Mouse (Mus musculus) kidney, postnatal 0 days (tissue): ENCODE data around the gene Sgsm3. TPM values are rescaled to one million over a fixed set of nuclear protein-coding genes. Genes with fewer than 3 reads are reported as not detected.
"Not testable (repeated sequence)": the region's sequence is repeated elsewhere in the genome, so short reads cannot be mapped to it uniquely, and the experiment has no call there.

Experiments
- ATAC-seq: fragments of 200-750 bp; cut with Nextera tagmentation; replicated peaks from 2 replicates; pipeline ENCODE4 v1.8.0; 2017; ENCODE audit warnings: low read depth, moderate number of reproducible peaks, moderate TSS enrichment, moderate library complexity; ENCODE audit not compliant: low FRiP score
- DNase-seq: peaks from one replicate; pipeline ENCODE4 v3.0.0-alpha.2; 2016; ENCODE audit warnings: low spot score
- H3K27ac ChIP-seq: fragments of 300-500 bp; sonication (generic); 2 replicates; pipeline ENCODE4 v1.5.1; 2014; ENCODE audit warnings: mild to moderate bottlenecking
- H3K27me3 ChIP-seq: fragments of 300-500 bp; sonication (generic); 2 replicates; pipeline ENCODE4 v1.6.1; 2014; ENCODE audit warnings: low read length, mixed read lengths; ENCODE audit not compliant: insufficient read depth
- H3K36me3 ChIP-seq: fragments of 300-500 bp; sonication (generic); 2 replicates; pipeline ENCODE4 v1.6.1; 2014; ENCODE audit warnings: low read length, mixed read lengths; ENCODE audit not compliant: insufficient read depth
- H3K4me1 ChIP-seq: fragments of 300-500 bp; sonication (generic); replicated peaks from 2 replicates; pipeline ENCODE4 v1.6.1; 2014; ENCODE audit warnings: antibody characterized with exemption, low read length, mixed read lengths; ENCODE audit not compliant: insufficient read depth
- H3K4me2 ChIP-seq: fragments of 300-500 bp; sonication (generic); 2 replicates; pipeline ENCODE4 v1.6.1; 2014; ENCODE audit warnings: mild to moderate bottlenecking, low read length, moderate library complexity, mixed read lengths
- H3K4me3 ChIP-seq: fragments of 300-500 bp; sonication (generic); replicated peaks from 2 replicates; pipeline ENCODE4 v1.5.1; 2014; ENCODE audit warnings: low read depth, low read length
- H3K9ac ChIP-seq: fragments of 300-500 bp; sonication (generic); 2 replicates; pipeline ENCODE4 v1.6.1; 2014; ENCODE audit warnings: low read depth, low read length
- H3K9me3 ChIP-seq: fragments of 300-500 bp; sonication (generic); replicated peaks from 2 replicates; pipeline ENCODE4 v1.6.1; 2016; ENCODE audit warnings: low read length, inconsistent platforms, mixed read lengths
- CTCF ChIP-seq: IDR thresholded peaks from 2 replicates; pipeline ENCODE4 v1.5.1; 2016; ENCODE audit warnings: antibody characterized with exemption, low read depth, mild to moderate bottlenecking, moderate library complexity
- WGBS: fragments of 180-500 bp; shearing (Covaris S2); extraction: QIAGEN DNeasy Blood & Tissue Kit; methylation state at CpG from one replicate; pipeline ENCODE4 v1.1.7; 2014; 5-methylcytosine and 5-hydroxymethylcytosine counted together
- polyA plus RNA-seq: library from polyadenylated mRNA; unstranded; fragments of >200 nt; fragmentation: Nextera tagmentation; extraction: Ambion mirVana; gene quantifications from 2 replicates; pipeline ENCODE4 v1.2.1, GENCODE M21; 2015

The Sgsm3 gene
- polyA plus RNA-seq: 20.1 and 23.5 TPM in 2 replicates

- TF ChIP-seq CTCF: no peak
- no peaks in the 10 kb centered on the region for H3K27me3 ChIP-seq
- no peaks in the 10 kb centered on the region for H3K36me3 ChIP-seq
- H3K4me3 ChIP-seq: peak within 1 kb of the TSS; percentile 89
- H3K27ac ChIP-seq: peak within 1 kb of the TSS; percentile 54; the same call in 1 of the 2 replicates
- H3K9ac ChIP-seq: peak within 1 kb of the TSS; percentile 75
- DNase-seq (peak; percentile 88), ATAC-seq (peak; percentile 90)
- peak within 1 kb of the TSS; percentile 94 for H3K4me2 ChIP-seq
- no peaks in the 10 kb centered on the region for H3K4me1 ChIP-seq
- under 1% methylated on average over 66 of the region's 67 CpGs for WGBS
- H3K9me3 ChIP-seq: no peaks in the 10 kb centered on the region
Observed at GRCm38 (mm10) chr15:80977620-80978334, at the start of gene Sgsm3. Sgsm3 (plus strand) TSS chr15:80977765.

- H3K4me2 ChIP-seq: no peak overlapping the region
- no peak overlapping the region for H3K9ac ChIP-seq
- no peaks in the 10 kb centered on the region for H3K27me3 ChIP-seq
- DNase-seq (no peak), ATAC-seq (no peak)
- H3K4me3 ChIP-seq: no peak overlapping the region
- WGBS: 78% methylated on average over 20 of the region's 20 CpGs
- no peak for TF ChIP-seq CTCF
- no peaks in the 10 kb centered on the region for H3K4me1 ChIP-seq
- H3K36me3 ChIP-seq: peaks cover 49% of the 10 kb centered on the region
- H3K27ac ChIP-seq: no peak overlapping the region
- H3K9me3 ChIP-seq: no peaks in the 10 kb centered on the region
Observed at GRCm38 (mm10) chr15:80928811-80929355, 48.7 kb upstream of the Sgsm3 start.

- DNase-seq (no peak), ATAC-seq (no peak)
- Histone ChIP-seq H3K4me3 (no peak overlapping the region), H3K36me3 (peaks cover 40% of the 10 kb centered on the region), H3K27me3 (no peaks in the 10 kb centered on the region), H3K27ac (no peak overlapping the region), H3K4me1 (no peaks in the 10 kb centered on the region), H3K4me2 (no peak overlapping the region), H3K9ac (no peak overlapping the region), H3K9me3 (no peaks in the 10 kb centered on the region)
- WGBS: 45% methylated on average over 14 of the region's 16 CpGs
- TF ChIP-seq CTCF: no peak
Observed at GRCm38 (mm10) chr15:80930048-80930571, 47.5 kb upstream of the Sgsm3 start.

GRCm38 (mm10) chr15:80930676-80931320 lies 46.8 kb upstream of the Sgsm3 start:
- not testable (repeated sequence) for H3K27ac ChIP-seq
- H3K36me3 ChIP-seq: peaks cover 37% of the 10 kb centered on the region

GRCm38 (mm10) chr15:80931345-80931960 lies 46.1 kb upstream of the Sgsm3 start:
- peaks cover 35% of the 10 kb centered on the region for H3K36me3 ChIP-seq
- no peak overlapping the region for H3K9ac ChIP-seq

More at GRCm38 (mm10) chr15:80930676-80931320, 46.8 kb upstream of the Sgsm3 start:
- not testable (repeated sequence) for H3K4me3 ChIP-seq, DNase-seq, H3K9ac ChIP-seq, H3K27me3 ChIP-seq, H3K9me3 ChIP-seq, H3K4me2 ChIP-seq, H3K4me1 ChIP-seq, ATAC-seq
- 90% methylated on average over 23 of the region's 23 CpGs for WGBS

GRCm38 (mm10) chr15:80934841-80935240 lies 42.7 kb upstream of the Sgsm3 start:
- Histone ChIP-seq H3K4me1 (no peaks in the 10 kb centered on the region), H3K4me3 (no peak overlapping the region), H3K27me3 (no peaks in the 10 kb centered on the region), H3K36me3 (peaks cover 13% of the 10 kb centered on the region), H3K4me2 (no peak overlapping the region), H3K9ac (no peak overlapping the region), H3K9me3 (no peaks in the 10 kb centered on the region), H3K27ac (no peak overlapping the region)
- ATAC-seq (no peak), DNase-seq (no peak)
- 85% methylated on average over 5 of the region's 5 CpGs for WGBS
- TF ChIP-seq CTCF: no peak

More at GRCm38 (mm10) chr15:80931345-80931960, 46.1 kb upstream of the Sgsm3 start:
- no peak for DNase-seq
- H3K27me3 ChIP-seq: no peaks in the 10 kb centered on the region
- H3K27ac ChIP-seq: no peak overlapping the region
- no peaks in the 10 kb centered on the region for H3K9me3 ChIP-seq
- H3K4me3 ChIP-seq: no peak overlapping the region
- no peak for ATAC-seq
- no peak for TF ChIP-seq CTCF
- H3K4me2 ChIP-seq: no peak overlapping the region
- H3K4me1 ChIP-seq: no peaks in the 10 kb centered on the region
- WGBS: 91% methylated on average over 9 of the region's 9 CpGs
